Mouse (Mus musculus): ENCODE results near the gene Morc4.

Gene Morc4

GRCm38 (mm10) chrX:139870938-139871791 lies at the start of gene Morc4:
Gene Morc4, minus strand, starts transcription at chrX:139871677.
- in situ Hi-C loops (cut with MboI): no loop called here

- in situ Hi-C loops (cut with MboI): no loop called here
These were observed 49.1 kb upstream of the Morc4 start for GRCm38 (mm10) chrX:139920572-139920971.

GRCm38 (mm10) chrX:139891387-139891786 lies 19.9 kb upstream of the Morc4 start:
- in situ Hi-C loops (cut with MboI): no loop called here

GRCm38 (mm10) chrX:139883221-139883620 lies 11.7 kb upstream of the Morc4 start:
- in situ Hi-C loops (cut with MboI): no loop called here

- in situ Hi-C loops (cut with MboI): no loop called here
These were observed 6.5 kb upstream of the Morc4 start for GRCm38 (mm10) chrX:139877936-139878335.

- in situ Hi-C loops (cut with MboI): no loop called here
These were observed 5.6 kb upstream of the Morc4 start for GRCm38 (mm10) chrX:139877105-139877504.

- in situ Hi-C loops (cut with MboI): no loop called here
These were observed 1.2 kb downstream of the Morc4 start for GRCm38 (mm10) chrX:139870300-139870711.

GRCm38 (mm10) chrX:139859402-139859801 lies 12.1 kb downstream of the Morc4 start:
- in situ Hi-C loops (cut with MboI): no loop called here

GRCm38 (mm10) chrX:139854795-139855194 lies 16.7 kb downstream of the Morc4 start:
- in situ Hi-C loops (cut with MboI): no loop called here

GRCm38 (mm10) chrX:139841091-139841490 lies 30.4 kb downstream of the Morc4 start:
- in situ Hi-C loops (cut with MboI): no loop called here

GRCm38 (mm10) chrX:139839057-139839456 lies 32.4 kb downstream of the Morc4 start:
- in situ Hi-C loops (cut with MboI): no loop called here

GRCm38 (mm10) chrX:139832464-139832863 lies 39.0 kb downstream of the Morc4 start:
- in situ Hi-C loops (cut with MboI): no loop called here

GRCm38 (mm10) chrX:139828363-139829092 lies 42.9 kb downstream of the Morc4 start:
- in situ Hi-C loops (cut with MboI): no loop called here

- in situ Hi-C loops (cut with MboI): no loop called here
These were observed 44.6 kb downstream of the Morc4 start for GRCm38 (mm10) chrX:139826926-139827325.

- in situ Hi-C loops (cut with MboI): no loop called here
These were observed 46.1 kb downstream of the Morc4 start for GRCm38 (mm10) chrX:139825402-139825801.

- in situ Hi-C loops (cut with MboI): no loop called here
These were observed 56.3 kb downstream of the Morc4 start for GRCm38 (mm10) chrX:139815201-139815600.

- in situ Hi-C loops (cut with MboI): no loop called here
These were observed 57.4 kb downstream of the Morc4 start for GRCm38 (mm10) chrX:139814018-139814635.

GRCm38 (mm10) chrX:139813299-139814002 lies 58.0 kb downstream of the Morc4 start:
- in situ Hi-C loops (cut with MboI): no loop called here

GRCm38 (mm10) chrX:139812636-139813298 lies 58.7 kb downstream of the Morc4 start:
- in situ Hi-C loops (cut with MboI): no loop called here

- in situ Hi-C loops (cut with MboI): no loop called here
These were observed 63.0 kb downstream of the Morc4 start for GRCm38 (mm10) chrX:139808501-139808900.

- in situ Hi-C loops (cut with MboI): no loop called here
These were observed 63.4 kb downstream of the Morc4 start for GRCm38 (mm10) chrX:139808085-139808484.

Data from mature B cell (primary cell).